Mouse (Mus musculus) stomach, embryonic 16.5 days (tissue): Measurements from ENCODE around the gene Tmco5. TPM values are rescaled to one million over a fixed set of nuclear protein-coding genes. Genes with fewer than 3 reads are reported as not detected.
A peak's percentile ranks its signal among the peaks of the same experiment; 100 is the strongest.

ENCODE experiments used
- ATAC-seq: fragments of 200-750 bp; cut with Nextera tagmentation; 2 replicates; pipeline ENCODE4 v1.8.0; 2017; ENCODE audit warnings: moderate number of reproducible peaks, moderate TSS enrichment; ENCODE audit not compliant: insufficient read depth, low FRiP score
- H3K27ac ChIP-seq: fragments of 300-500 bp; sonication (generic); 2 replicates; pipeline ENCODE4 v1.5.1; 2014; ENCODE audit warnings: low read length
- H3K27me3 ChIP-seq: fragments of 300-500 bp; sonication (generic); 2 replicates; pipeline ENCODE4 v1.6.1; 2014; ENCODE audit warnings: low read length, control low read depth, mixed read lengths; ENCODE audit not compliant: control insufficient read depth, insufficient read depth
- H3K36me3 ChIP-seq: fragments of 300-500 bp; sonication (generic); 2 replicates; pipeline ENCODE4 v1.6.1; 2014; ENCODE audit warnings: low read length; ENCODE audit not compliant: control insufficient read depth, insufficient read depth
- H3K4me1 ChIP-seq: fragments of 300-500 bp; sonication (generic); 2 replicates; pipeline ENCODE4 v1.6.1; 2014; ENCODE audit warnings: low read length, control low read depth, mixed read lengths; ENCODE audit not compliant: control insufficient read depth, insufficient read depth
- H3K4me2 ChIP-seq: fragments of 300-500 bp; sonication (generic); 2 replicates; pipeline ENCODE4 v1.6.1; 2014; ENCODE audit warnings: low read depth, low read length, mixed read lengths
- H3K4me3 ChIP-seq: fragments of 300-500 bp; sonication (generic); replicated peaks from 2 replicates; pipeline ENCODE4 v1.5.1; 2014; ENCODE audit warnings: mild to moderate bottlenecking, low read length
- H3K9ac ChIP-seq: fragments of 300-500 bp; sonication (generic); 2 replicates; pipeline ENCODE4 v1.6.1; 2014; ENCODE audit warnings: low read length
- H3K9me3 ChIP-seq: fragments of 300-500 bp; sonication (generic); replicated peaks from 2 replicates; pipeline ENCODE4 v1.6.1; 2016; ENCODE audit warnings: low read length, control low read depth; ENCODE audit not compliant: control insufficient read depth
- WGBS: fragments of 180-500 bp; shearing (Covaris S2); extraction: QIAGEN DNeasy Blood & Tissue Kit; methylation state at CpG from one replicate; pipeline ENCODE4 v1.1.7; 2014; 5-methylcytosine and 5-hydroxymethylcytosine counted together
- polyA plus RNA-seq: library from polyadenylated mRNA; unstranded; fragments of >200 nt; fragmentation: Nextera tagmentation; extraction: Ambion mirVana; gene quantifications from 2 replicates; pipeline ENCODE4 v1.2.1, GENCODE M21; 2015

Gene Tmco5
- not detected in 2 replicates for polyA plus RNA-seq

GRCm38 (mm10) chr2:116878391-116878790 lies at the start of gene Tmco5:
Gene Tmco5 (plus strand): TSS chr2:116878691.
- Histone ChIP-seq H3K4me1 (no peaks in the 10 kb centered on the region), H3K27ac (no peak within 1 kb of the TSS), H3K9me3 (no peaks in the 10 kb centered on the region), H3K4me2 (no peak within 1 kb of the TSS), H3K36me3 (no peaks in the 10 kb centered on the region), H3K4me3 (no peak within 1 kb of the TSS), H3K9ac (no peak within 1 kb of the TSS), H3K27me3 (no peaks in the 10 kb centered on the region; the same call in 1 of the 2 replicates)
- no peak for ATAC-seq
- 87% methylated on average over 3 of the region's 3 CpGs for WGBS

GRCm38 (mm10) chr2:116831863-116832262 lies 46.6 kb upstream of the Tmco5 start:
- Histone ChIP-seq H3K9me3 (no peaks in the 10 kb centered on the region), H3K4me1 (no peaks in the 10 kb centered on the region), H3K4me2 (no peak overlapping the region), H3K4me3 (no peak overlapping the region), H3K27ac (no peak overlapping the region), H3K27me3 (no peaks in the 10 kb centered on the region), H3K9ac (no peak overlapping the region), H3K36me3 (no peaks in the 10 kb centered on the region)
- WGBS = 53% methylated on average over 11 of the region's 11 CpGs
- no peak for ATAC-seq

GRCm38 (mm10) chr2:116837829-116838228 lies 40.7 kb upstream of the Tmco5 start:
- ATAC-seq = no peak
- WGBS = 56% methylated on average over 3 of the region's 3 CpGs

GRCm38 (mm10) chr2:116838538-116839197 lies 39.8 kb upstream of the Tmco5 start:
- no peak overlapping the region for H3K9ac ChIP-seq
- no peak for ATAC-seq
- no peaks in the 10 kb centered on the region for H3K9me3 ChIP-seq
- no peaks in the 10 kb centered on the region for H3K4me1 ChIP-seq
- no peak overlapping the region for H3K4me3 ChIP-seq
- H3K27ac ChIP-seq = no peak overlapping the region
- 43% methylated on average over 8 of the region's 8 CpGs for WGBS
- H3K4me2 ChIP-seq = no peak overlapping the region
- H3K36me3 ChIP-seq = no peaks in the 10 kb centered on the region
- no peaks in the 10 kb centered on the region for H3K27me3 ChIP-seq

More at GRCm38 (mm10) chr2:116837829-116838228, 40.7 kb upstream of the Tmco5 start:
- Histone ChIP-seq H3K27ac (no peak overlapping the region), H3K9me3 (no peaks in the 10 kb centered on the region), H3K4me2 (no peak overlapping the region), H3K9ac (no peak overlapping the region), H3K27me3 (no peaks in the 10 kb centered on the region), H3K4me3 (no peak overlapping the region), H3K4me1 (no peaks in the 10 kb centered on the region), H3K36me3 (no peaks in the 10 kb centered on the region)

GRCm38 (mm10) chr2:116849980-116850636 lies 28.4 kb upstream of the Tmco5 start:
- H3K27me3 ChIP-seq = no peaks in the 10 kb centered on the region
- H3K27ac ChIP-seq = no peak overlapping the region
- WGBS = 66% methylated on average over 20 of the region's 20 CpGs
- H3K9ac ChIP-seq = no peak overlapping the region
- no peak overlapping the region for H3K4me3 ChIP-seq
- H3K9me3 ChIP-seq = no peaks in the 10 kb centered on the region
- no peaks in the 10 kb centered on the region for H3K4me1 ChIP-seq
- no peak overlapping the region for H3K4me2 ChIP-seq
- no peak for ATAC-seq
- H3K36me3 ChIP-seq = no peaks in the 10 kb centered on the region

- no peak for ATAC-seq
- no peaks in the 10 kb centered on the region for H3K27me3 ChIP-seq
- 65% methylated on average over 4 of the region's 4 CpGs for WGBS
Observed at GRCm38 (mm10) chr2:116851356-116851755, 27.1 kb upstream of the Tmco5 start.

GRCm38 (mm10) chr2:116852249-116852648 lies 26.2 kb upstream of the Tmco5 start:
- no peaks in the 10 kb centered on the region for H3K4me1 ChIP-seq
- ATAC-seq = peak; percentile 37; the same call in 1 of the 2 replicates
- H3K4me3 ChIP-seq = no peak overlapping the region
- peak overlapping the region; percentile 2; the same call in 1 of the 2 replicates for H3K27ac ChIP-seq
- no peaks in the 10 kb centered on the region for H3K27me3 ChIP-seq
- H3K9me3 ChIP-seq = no peaks in the 10 kb centered on the region
- no peak overlapping the region for H3K4me2 ChIP-seq
- H3K36me3 ChIP-seq = no peaks in the 10 kb centered on the region
- WGBS = 36% methylated on average over 5 of the region's 5 CpGs
- no peak overlapping the region for H3K9ac ChIP-seq

More at GRCm38 (mm10) chr2:116851356-116851755, 27.1 kb upstream of the Tmco5 start:
- no peak overlapping the region for H3K27ac ChIP-seq
- no peaks in the 10 kb centered on the region for H3K9me3 ChIP-seq
- no peaks in the 10 kb centered on the region for H3K36me3 ChIP-seq
- H3K4me1 ChIP-seq = no peaks in the 10 kb centered on the region
- no peak overlapping the region for H3K4me3 ChIP-seq
- H3K4me2 ChIP-seq = no peak overlapping the region
- no peak overlapping the region for H3K9ac ChIP-seq

- no peak for ATAC-seq
- H3K4me3 ChIP-seq = no peak overlapping the region
- H3K27ac ChIP-seq = no peak overlapping the region
- no peaks in the 10 kb centered on the region for H3K4me1 ChIP-seq
- no peak overlapping the region for H3K9ac ChIP-seq
- H3K36me3 ChIP-seq = no peaks in the 10 kb centered on the region
- no peaks in the 10 kb centered on the region for H3K27me3 ChIP-seq
- WGBS = 66% methylated on average over 6 of the region's 6 CpGs
- no peaks in the 10 kb centered on the region for H3K9me3 ChIP-seq
- H3K4me2 ChIP-seq = no peak overlapping the region
Observed at GRCm38 (mm10) chr2:116858703-116859102, 19.8 kb upstream of the Tmco5 start.

- Histone ChIP-seq H3K27ac (no peak overlapping the region), H3K4me2 (no peak overlapping the region), H3K9me3 (no peaks in the 10 kb centered on the region), H3K9ac (no peak overlapping the region), H3K4me1 (no peaks in the 10 kb centered on the region), H3K36me3 (no peaks in the 10 kb centered on the region), H3K4me3 (no peak overlapping the region), H3K27me3 (no peaks in the 10 kb centered on the region)
- ATAC-seq = no peak
- WGBS = 48% methylated on average over 9 of the region's 9 CpGs
Observed at GRCm38 (mm10) chr2:116876955-116877615, 1.4 kb upstream of the Tmco5 start.
